Comparison of ENCODE assay signal across 8 mouse cellular contexts in genomic region chr2:164725895-164726619, GRCm38 (mm10). TPM values are rescaled to one million over a fixed set of nuclear protein-coding genes. Genes with fewer than 3 reads are reported as not detected.
A peak's percentile ranks its signal among the peaks of the same experiment; 100 is the strongest.
DNase-seq lines count a peak whose midpoint lies in the region; ATAC-seq and TF ChIP-seq lines count a peak whose summit lies in the region.

No protein-coding gene starts in this region.

- no peak for ATAC-seq in limb, embryonic 14.5 days (ENCODE audit: low FRiP score, low read depth)
- ATAC-seq in neural tube, embryonic 14.5 days (ENCODE audit: low read depth): peak; percentile 38; the same call in 1 of the 2 replicates
- ATAC-seq in stomach, postnatal 0 days (ENCODE audit: low FRiP score, low TSS enrichment): peak; percentile 70; the same call in 1 of the 2 replicates

- no peaks in the 10 kb centered on the region for H3K9me3 ChIP-seq in limb, embryonic 14.5 days (ENCODE audit: control insufficient read depth, low read length)
- H3K9me3 ChIP-seq in neural tube, embryonic 14.5 days (ENCODE audit: control insufficient read depth, low read length): no peaks in the 10 kb centered on the region
- no peaks in the 10 kb centered on the region for H3K9me3 ChIP-seq in stomach, postnatal 0 days (ENCODE audit: control insufficient read depth, low read length)

- no peak for TF ChIP-seq EP300 in stomach, postnatal 0 days (optimal IDR thresholded peaks at IDR 0.05)

- TF ChIP-seq POLR2A in brain, embryonic 14.5 days (IDR thresholded peaks at IDR 0.05; ENCODE audit: borderline replicate concordance, extremely low read depth, insufficient read depth, insufficient read length, poor library complexity, severe bottlenecking): no peak
- no peak for TF ChIP-seq POLR2A in kidney, adult 2 months (IDR thresholded peaks at IDR 0.05; ENCODE audit: low read depth, low read length)
- no peak for TF ChIP-seq POLR2A in limb, embryonic 14.5 days (IDR thresholded peaks at IDR 0.05; ENCODE audit: borderline replicate concordance, extremely low read depth, insufficient read depth, insufficient read length)

- H3K4me3 ChIP-seq in kidney, adult 2 months (ENCODE audit: insufficient read depth, low read depth, low read length): no peak overlapping the region
- H3K4me3 ChIP-seq in limb, embryonic 14.5 days (replicated peaks; ENCODE audit: low read length): no peak overlapping the region
- no peak overlapping the region for H3K4me3 ChIP-seq in neural tube, embryonic 14.5 days (ENCODE audit: low read depth, low read length)
- H3K4me3 ChIP-seq in stomach, postnatal 0 days (ENCODE audit: low read depth, low read length): no peak overlapping the region

- no peak overlapping the region for H3K9ac ChIP-seq in limb, embryonic 14.5 days (ENCODE audit: low read depth, low read length, severe bottlenecking)
- no peak overlapping the region for H3K9ac ChIP-seq in neural tube, embryonic 14.5 days (replicated peaks; ENCODE audit: low read depth, low read length)
- no peak overlapping the region for H3K9ac ChIP-seq in stomach, postnatal 0 days (ENCODE audit: low read length)

- DNase-seq in heart, adult 18-20 months: peak; percentile 38 to 77
- DNase-seq in heart, postnatal 25 days (ENCODE audit: low spot score): no peak
- DNase-seq in brain, embryonic 14.5 days (ENCODE audit: low read depth): peak; percentile 75
- DNase-seq in frontal cortex, postnatal 36 days (ENCODE audit: low spot score in 2 of 2): peak; percentile 39 to 65
- DNase-seq in kidney, adult 2 months: peak; percentile 86
- DNase-seq in limb, embryonic 14.5 days (ENCODE audit: low spot score): peak; percentile 81
- DNase-seq in stomach, postnatal 0 days (ENCODE audit: low spot score): peak; percentile 69

- intact Hi-C loops in heart, postnatal 25 days (cut with DNase I): loop anchor here (1.0 to 2.0 kb wide), 2 partner anchors 47 to 133 kb away; partner anchors contain the start of gene Eppin

- no peaks in the 10 kb centered on the region for H3K27me3 ChIP-seq in kidney, adult 2 months (replicated peaks; ENCODE audit: control insufficient read depth, insufficient read depth, low read length)
- H3K27me3 ChIP-seq in limb, embryonic 14.5 days (ENCODE audit: control insufficient read depth, insufficient read depth, low read length): no peaks in the 10 kb centered on the region
- H3K27me3 ChIP-seq in neural tube, embryonic 14.5 days (ENCODE audit: control insufficient read depth, insufficient read depth, low read length): no peaks in the 10 kb centered on the region
- no peaks in the 10 kb centered on the region for H3K27me3 ChIP-seq in stomach, postnatal 0 days (ENCODE audit: control insufficient read depth, insufficient read depth, low read length)

- H3K4me1 ChIP-seq in kidney, adult 2 months (ENCODE audit: control insufficient read depth, insufficient read depth, low read length): peaks cover 3% of the 10 kb centered on the region; the same call in 1 of the 2 replicates
- H3K4me1 ChIP-seq in limb, embryonic 14.5 days (ENCODE audit: control insufficient read depth, insufficient read depth, low read length): no peaks in the 10 kb centered on the region
- no peaks in the 10 kb centered on the region for H3K4me1 ChIP-seq in neural tube, embryonic 14.5 days (ENCODE audit: control insufficient read depth, insufficient read depth, low read length)
- H3K4me1 ChIP-seq in stomach, postnatal 0 days (replicated peaks; ENCODE audit: control insufficient read depth, insufficient read depth): no peaks in the 10 kb centered on the region

- 11% methylated on average over 6 of the region's 6 CpGs for WGBS in kidney, adult 2 months
- WGBS in limb, embryonic 14.5 days: 25% methylated on average over 6 of the region's 6 CpGs
- WGBS in neural tube, embryonic 14.5 days: 27% methylated on average over 6 of the region's 6 CpGs
- 19% methylated on average over 6 of the region's 6 CpGs for WGBS in stomach, postnatal 0 days

- H3K36me3 ChIP-seq in kidney, adult 2 months (ENCODE audit: control insufficient read depth, insufficient read depth, low read length): no peaks in the 10 kb centered on the region
- no peaks in the 10 kb centered on the region for H3K36me3 ChIP-seq in limb, embryonic 14.5 days (ENCODE audit: control insufficient read depth, insufficient read depth, low read length)
- no peaks in the 10 kb centered on the region for H3K36me3 ChIP-seq in neural tube, embryonic 14.5 days (ENCODE audit: control insufficient read depth, insufficient read depth, low read length)
- no peaks in the 10 kb centered on the region for H3K36me3 ChIP-seq in stomach, postnatal 0 days (ENCODE audit: control insufficient read depth, insufficient read depth, low read length)

- peak overlapping the region; percentile 35; the same call in 1 of the 2 replicates for H3K27ac ChIP-seq in kidney, adult 2 months (ENCODE audit: insufficient read depth, low read depth, low read length)
- H3K27ac ChIP-seq in limb, embryonic 14.5 days (replicated peaks; ENCODE audit: low read depth, low read length): no peak overlapping the region
- H3K27ac ChIP-seq in neural tube, embryonic 14.5 days (ENCODE audit: low read depth, low read length): no peak overlapping the region
- no peak overlapping the region for H3K27ac ChIP-seq in stomach, postnatal 0 days (replicated peaks)

- no peak overlapping the region for H3K4me2 ChIP-seq in limb, embryonic 14.5 days (replicated peaks; ENCODE audit: low read depth, low read length, severe bottlenecking)
- no peak overlapping the region for H3K4me2 ChIP-seq in neural tube, embryonic 14.5 days (ENCODE audit: low read depth, low read length)
- H3K4me2 ChIP-seq in stomach, postnatal 0 days (replicated peaks; ENCODE audit: low read depth): no peak overlapping the region

- peak; percentile 80 for TF ChIP-seq CTCF in brain, embryonic 14.5 days (IDR thresholded peaks at IDR 0.05; ENCODE audit: borderline replicate concordance, extremely low read depth, insufficient read depth, insufficient read length)
- TF ChIP-seq CTCF in kidney, adult 2 months (conservative IDR thresholded peaks at IDR 0.05; ENCODE audit: insufficient read depth, insufficient read length, low read depth, low read length): peak; percentile 80
- TF ChIP-seq CTCF in stomach, postnatal 0 days (IDR thresholded peaks at IDR 0.05; ENCODE audit: low read depth): peak; percentile 94

RNA-seq across cellular contexts. Expression of gene Spint5, which starts 11.0 kb away (rescaled TPM):
- not detected for total RNA-seq in heart, adult 18-20 months (2021)
- total RNA-seq in heart, postnatal 25 days (2021): not detected
- polyA plus RNA-seq in brain, embryonic 14.5 days (2012; rRNA removed): not detected in 2 replicates
- polyA plus RNA-seq in kidney, adult 2 months (2012; rRNA removed): not detected in 2 replicates
- not detected in 2 replicates for polyA plus RNA-seq in limb, embryonic 14.5 days (2012; rRNA removed)
- polyA plus RNA-seq in limb, embryonic 14.5 days (2014; fragmentation: Nextera tagmentation; extraction: Ambion mirVana): not detected in 2 replicates
- polyA plus RNA-seq in neural tube, embryonic 14.5 days (2014; fragmentation: Nextera tagmentation; extraction: Ambion mirVana): not detected in 2 replicates
- polyA plus RNA-seq in stomach, postnatal 0 days (2015; fragmentation: Nextera tagmentation; extraction: Ambion mirVana): not detected in 2 replicates

RNA-seq across cellular contexts. Expression of gene Wfdc3, which starts 19.7 kb away (rescaled TPM):
- total RNA-seq in heart, adult 18-20 months (2021): under 1 TPM; 0.25 to 0.62 TPM
- total RNA-seq in heart, postnatal 25 days (2021): under 1 TPM; 0.28 to 0.29 TPM
- polyA plus RNA-seq in brain, embryonic 14.5 days (2012; rRNA removed): 0.94 and 1.4 TPM in 2 replicates
- 0.57 and 1.0 TPM in 2 replicates for polyA plus RNA-seq in kidney, adult 2 months (2012; rRNA removed)
- 0.67 and 0.79 TPM in 2 replicates for polyA plus RNA-seq in limb, embryonic 14.5 days (2012; rRNA removed)
- 0.37 and 0.50 TPM in 2 replicates for polyA plus RNA-seq in limb, embryonic 14.5 days (2014; fragmentation: Nextera tagmentation; extraction: Ambion mirVana)
- polyA plus RNA-seq in neural tube, embryonic 14.5 days (2014; fragmentation: Nextera tagmentation; extraction: Ambion mirVana): 0.77 and 1.2 TPM in 2 replicates
- 1.4 TPM in 2 replicates for polyA plus RNA-seq in stomach, postnatal 0 days (2015; fragmentation: Nextera tagmentation; extraction: Ambion mirVana)

RNA-seq across cellular contexts. Expression of gene Dnttip1, which starts 19.7 kb away (rescaled TPM):
- total RNA-seq in heart, adult 18-20 months (2021): 10 to 100 TPM; 22.0 to 28.8 TPM
- total RNA-seq in heart, postnatal 25 days (2021): 10 to 100 TPM; 24.4 to 25.8 TPM
- polyA plus RNA-seq in brain, embryonic 14.5 days (2012; rRNA removed): 46.0 and 50.2 TPM in 2 replicates
- 32.6 and 34.5 TPM in 2 replicates for polyA plus RNA-seq in kidney, adult 2 months (2012; rRNA removed)
- polyA plus RNA-seq in limb, embryonic 14.5 days (2012; rRNA removed): 46.0 and 58.6 TPM in 2 replicates
- 70.1 and 70.6 TPM in 2 replicates for polyA plus RNA-seq in limb, embryonic 14.5 days (2014; fragmentation: Nextera tagmentation; extraction: Ambion mirVana)
- 49.0 and 56.0 TPM in 2 replicates for polyA plus RNA-seq in neural tube, embryonic 14.5 days (2014; fragmentation: Nextera tagmentation; extraction: Ambion mirVana)
- polyA plus RNA-seq in stomach, postnatal 0 days (2015; fragmentation: Nextera tagmentation; extraction: Ambion mirVana): 38.0 and 39.1 TPM in 2 replicates

RNA-seq across cellular contexts. Expression of gene Spint4, which starts 27.8 kb away (rescaled TPM):
- total RNA-seq in heart, adult 18-20 months (2021): not detected
- total RNA-seq in heart, postnatal 25 days (2021): not detected
- polyA plus RNA-seq in brain, embryonic 14.5 days (2012; rRNA removed): not detected in 2 replicates
- not detected in 2 replicates for polyA plus RNA-seq in kidney, adult 2 months (2012; rRNA removed)
- not detected in 2 replicates for polyA plus RNA-seq in limb, embryonic 14.5 days (2012; rRNA removed)
- not detected in 2 replicates for polyA plus RNA-seq in limb, embryonic 14.5 days (2014; fragmentation: Nextera tagmentation; extraction: Ambion mirVana)
- polyA plus RNA-seq in neural tube, embryonic 14.5 days (2014; fragmentation: Nextera tagmentation; extraction: Ambion mirVana): not detected in 2 replicates
- not detected in 2 replicates for polyA plus RNA-seq in stomach, postnatal 0 days (2015; fragmentation: Nextera tagmentation; extraction: Ambion mirVana)

RNA-seq across cellular contexts. Expression of gene Wfdc13, which starts 41.1 kb away (rescaled TPM):
- not detected for total RNA-seq in heart, adult 18-20 months (2021)
- not detected for total RNA-seq in heart, postnatal 25 days (2021)
- polyA plus RNA-seq in brain, embryonic 14.5 days (2012; rRNA removed): not detected in 2 replicates
- polyA plus RNA-seq in kidney, adult 2 months (2012; rRNA removed): not detected in 2 replicates
- 0.06 and 0.08 TPM in 2 replicates for polyA plus RNA-seq in limb, embryonic 14.5 days (2012; rRNA removed)
- polyA plus RNA-seq in limb, embryonic 14.5 days (2014; fragmentation: Nextera tagmentation; extraction: Ambion mirVana): 0.18 TPM in 1 of 2 replicates, not detected in the other
- not detected in 2 replicates for polyA plus RNA-seq in neural tube, embryonic 14.5 days (2014; fragmentation: Nextera tagmentation; extraction: Ambion mirVana)
- polyA plus RNA-seq in stomach, postnatal 0 days (2015; fragmentation: Nextera tagmentation; extraction: Ambion mirVana): 2.1 and 2.6 TPM in 2 replicates
